Mouse (Mus musculus): Measurements from ENCODE around the gene Nr5a2.

Nr5a2 gene

DNA sequence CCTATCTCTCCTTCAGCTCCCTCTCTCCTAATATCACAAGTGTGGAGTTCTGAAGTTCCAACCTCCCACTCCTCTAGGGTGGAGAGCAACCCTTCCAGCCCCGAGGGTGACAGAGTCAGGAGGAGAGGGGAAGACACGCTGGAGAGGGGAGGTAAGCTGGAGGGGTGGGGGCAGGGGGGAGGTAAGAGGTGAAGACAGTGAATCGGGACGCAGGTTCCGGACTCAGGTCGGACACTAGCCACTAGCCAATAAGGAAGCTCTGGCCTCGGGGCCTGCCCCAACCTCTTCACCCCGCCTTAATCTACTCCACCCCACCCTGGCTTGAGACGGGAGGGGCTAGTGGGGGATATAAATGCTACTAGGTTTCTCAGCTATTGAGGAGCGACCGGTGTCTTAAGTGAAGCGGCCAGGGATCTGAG, 10.9 kb downstream of the Nr5a2 start:
- no peak for ATAC-seq (ENCODE audit: insufficient number of reproducible peaks, low FRiP score, low TSS enrichment)

DNA sequence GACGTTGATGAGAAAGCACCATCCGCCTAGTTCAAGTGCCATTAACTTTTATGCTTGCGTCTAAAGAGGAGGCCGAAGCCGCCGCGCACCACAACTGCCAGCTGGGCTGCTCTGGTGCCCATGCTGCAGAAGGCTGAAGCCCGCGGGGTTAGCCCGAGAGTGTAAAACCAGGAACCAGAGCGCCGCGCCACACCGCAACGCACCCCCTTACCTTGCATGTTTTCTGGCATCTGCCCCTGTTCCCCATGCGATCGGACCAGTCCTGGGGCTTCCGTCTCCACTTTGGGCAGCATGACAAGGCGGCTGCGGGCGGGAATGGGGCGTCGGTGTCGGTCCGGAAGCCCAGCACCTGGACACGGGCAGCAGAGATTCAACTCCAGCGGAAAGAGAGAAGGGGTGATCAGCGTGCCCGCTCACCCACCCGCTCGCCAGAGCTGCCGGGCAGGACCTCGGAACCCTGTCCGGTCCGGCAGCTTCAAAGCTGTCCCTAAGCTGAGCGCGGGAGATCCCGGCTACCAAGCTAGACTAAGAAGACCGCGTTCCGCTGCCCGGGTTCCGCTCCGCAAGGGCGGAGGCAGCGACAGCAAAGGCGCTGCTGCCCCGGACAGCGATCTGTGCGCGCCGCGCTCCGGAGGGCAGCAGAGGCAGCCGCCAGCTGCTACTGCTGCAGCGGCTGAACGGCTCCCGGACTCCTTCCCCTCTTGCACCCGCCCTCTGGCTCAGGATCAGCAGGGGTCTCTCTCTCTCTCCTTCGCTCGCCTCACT, 11.6 kb downstream of the Nr5a2 start:
- no peak for ATAC-seq (ENCODE audit: insufficient number of reproducible peaks, low FRiP score, low TSS enrichment)

DNA sequence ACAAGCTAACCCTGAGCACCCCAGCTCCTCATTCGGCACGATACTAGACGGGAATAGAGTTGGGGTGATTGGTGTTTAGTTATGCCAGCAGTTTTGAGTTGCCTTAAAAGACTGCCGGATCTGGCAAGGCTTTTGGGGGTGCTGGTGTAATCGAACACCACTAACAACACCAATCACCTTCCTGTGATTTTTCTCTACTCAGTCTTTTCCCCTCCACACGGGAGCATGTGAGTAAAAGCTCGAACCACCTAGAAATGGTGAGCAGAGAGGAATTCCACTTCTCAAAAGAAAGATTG, 12.2 kb downstream of the Nr5a2 start:
- ATAC-seq (ENCODE audit: insufficient number of reproducible peaks, low FRiP score, low TSS enrichment): no peak

DNA sequence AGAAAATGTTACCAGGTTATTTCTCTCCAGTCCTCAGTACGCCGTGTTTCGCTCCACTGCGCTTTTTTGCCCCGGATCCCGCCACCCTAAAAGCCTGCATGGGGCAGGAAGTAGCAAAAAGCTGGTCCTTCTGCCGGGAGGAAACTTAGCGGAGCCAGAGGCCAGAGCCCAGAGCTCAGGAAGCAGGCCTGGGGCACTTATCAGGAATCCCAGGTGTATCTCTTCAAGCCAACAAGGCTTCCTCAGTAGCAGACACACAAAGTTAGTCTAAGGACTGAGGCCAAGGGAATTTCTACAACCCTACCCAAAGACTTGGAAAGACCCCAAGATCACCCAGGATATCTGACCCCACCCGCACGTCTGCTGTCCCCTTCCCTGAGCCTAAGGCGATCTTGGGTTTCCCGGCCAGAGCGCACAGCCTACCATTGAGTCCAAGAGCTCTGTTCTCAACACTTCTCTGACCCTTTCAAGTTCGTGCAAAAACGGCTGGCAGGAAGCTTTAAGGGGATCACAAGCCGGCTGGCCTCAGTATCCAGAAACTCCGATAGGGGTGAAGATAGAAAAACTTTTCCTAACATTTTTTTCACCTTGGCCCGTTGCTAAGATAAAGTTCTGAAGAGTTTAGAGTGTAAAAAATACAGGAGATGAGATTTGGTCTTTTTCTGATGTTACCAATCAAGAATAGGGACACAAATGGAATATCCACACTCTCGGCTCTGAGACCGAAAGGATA, 12.7 kb downstream of the Nr5a2 start:
- no peak for ATAC-seq (ENCODE audit: insufficient number of reproducible peaks, low FRiP score, low TSS enrichment)

DNA sequence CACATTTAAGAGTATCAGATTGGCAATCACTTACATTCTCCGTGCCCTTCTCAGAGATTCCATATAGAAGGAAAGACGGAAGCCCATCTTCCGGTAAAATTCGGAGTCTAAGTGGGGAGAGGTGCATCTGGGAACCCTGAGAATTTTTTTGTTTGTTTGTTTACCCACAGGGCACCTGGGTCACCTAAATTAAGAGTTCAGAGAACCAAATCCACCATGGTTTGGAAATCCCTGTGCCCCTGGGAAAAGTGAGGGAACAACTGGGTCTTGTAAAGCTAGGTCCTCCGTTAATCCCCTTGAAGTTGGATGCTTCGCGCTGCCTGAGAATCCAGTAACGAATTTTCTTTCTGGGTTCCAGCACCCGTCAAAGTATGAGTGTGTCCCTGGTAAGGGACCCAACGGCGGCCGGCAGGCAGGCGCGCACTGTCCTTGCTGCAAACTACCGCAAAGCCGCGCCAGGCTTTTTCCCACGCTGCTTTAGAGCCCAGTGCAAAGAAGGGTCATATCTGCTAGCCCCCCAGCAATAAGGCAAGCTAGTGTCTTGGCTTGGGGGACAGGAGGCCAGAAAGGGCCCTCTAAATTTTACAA, 13.3 kb downstream of the Nr5a2 start:
- ATAC-seq (ENCODE audit: insufficient number of reproducible peaks, low FRiP score, low TSS enrichment): no peak

DNA sequence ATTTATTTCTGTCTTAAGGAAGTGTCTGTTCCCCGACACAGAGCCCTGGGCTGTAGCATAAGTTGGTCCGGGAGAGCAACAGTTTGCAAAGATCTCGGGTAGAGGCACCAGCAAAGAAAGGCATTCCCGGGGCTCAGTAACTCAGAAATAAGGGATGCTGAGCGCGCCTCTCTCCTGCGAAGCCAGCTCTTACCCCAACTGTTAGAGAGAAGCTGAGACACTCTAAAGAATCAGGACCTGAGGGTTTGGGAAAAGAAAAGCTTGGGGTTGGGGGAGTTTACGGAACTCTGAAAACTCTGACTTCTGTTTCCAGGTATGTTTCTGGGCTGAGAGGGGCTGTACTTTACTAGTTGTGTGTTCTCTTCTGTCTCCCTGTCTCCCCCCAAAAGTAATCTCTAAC, 13.8 kb downstream of the Nr5a2 start:
- ATAC-seq (ENCODE audit: insufficient number of reproducible peaks, low FRiP score, low TSS enrichment): no peak

DNA sequence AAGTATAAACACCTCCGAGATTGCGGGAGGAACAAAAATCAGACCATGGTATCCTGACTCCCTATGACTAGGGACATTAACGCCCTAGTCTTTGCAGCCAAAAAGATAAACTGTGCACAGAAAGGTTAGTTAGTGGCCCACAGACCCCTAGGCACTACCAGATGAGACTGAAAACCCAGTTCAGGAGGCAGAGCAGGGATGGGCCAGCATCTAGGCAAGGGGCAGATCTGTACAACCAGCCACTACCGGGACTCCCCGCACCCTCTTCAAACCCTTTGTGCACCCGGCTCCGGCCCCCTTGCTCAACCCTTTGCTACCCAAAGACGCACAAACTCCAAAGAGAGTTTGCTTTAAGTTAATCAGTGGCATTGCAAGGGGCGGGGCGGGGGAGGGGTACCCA, 14.4 kb downstream of the Nr5a2 start:
- ATAC-seq (ENCODE audit: insufficient number of reproducible peaks, low FRiP score, low TSS enrichment): no peak

DNA sequence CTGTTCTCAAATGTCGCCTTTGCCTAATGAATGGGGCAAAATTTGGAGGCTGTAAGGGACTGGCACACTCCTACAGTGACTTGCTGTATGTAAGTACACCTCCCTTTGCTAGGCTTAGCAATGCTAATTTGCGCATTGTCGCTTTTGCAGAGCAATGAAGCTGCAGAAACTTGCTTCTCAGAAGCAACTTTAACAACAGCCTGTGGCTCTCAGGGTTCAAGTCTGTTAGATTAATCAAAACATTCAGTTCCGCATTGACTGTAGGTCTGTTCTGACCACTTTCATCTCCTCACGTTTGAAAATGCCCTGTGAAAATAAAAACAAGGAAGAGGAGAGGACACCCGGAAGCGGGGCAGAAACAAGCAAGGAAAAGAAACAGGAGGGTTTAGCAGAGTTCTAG, 14.8 kb downstream of the Nr5a2 start:
- no peak for ATAC-seq (ENCODE audit: insufficient number of reproducible peaks, low FRiP score, low TSS enrichment)

DNA sequence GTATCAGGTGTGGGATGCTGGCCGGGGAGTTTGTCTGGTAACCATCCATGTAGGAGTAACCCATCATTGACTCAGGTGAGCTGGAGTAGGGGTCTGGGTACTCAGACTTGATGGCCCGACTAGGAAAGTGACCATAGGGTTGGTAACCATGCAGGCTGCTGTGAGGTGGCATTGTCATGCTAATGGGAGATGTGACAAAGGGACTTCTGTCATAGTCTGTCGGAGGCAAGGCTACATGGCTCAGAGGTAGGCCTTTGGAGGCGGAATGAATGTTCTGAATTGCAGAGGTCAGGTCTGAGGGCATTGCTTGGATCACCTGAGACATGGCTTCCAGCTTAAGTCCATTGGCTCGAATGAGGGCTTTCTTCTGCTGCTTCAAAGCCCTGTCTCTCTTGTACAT, 19.6 kb downstream of the Nr5a2 start:
- no peak for ATAC-seq (ENCODE audit: insufficient number of reproducible peaks, low FRiP score, low TSS enrichment)

DNA sequence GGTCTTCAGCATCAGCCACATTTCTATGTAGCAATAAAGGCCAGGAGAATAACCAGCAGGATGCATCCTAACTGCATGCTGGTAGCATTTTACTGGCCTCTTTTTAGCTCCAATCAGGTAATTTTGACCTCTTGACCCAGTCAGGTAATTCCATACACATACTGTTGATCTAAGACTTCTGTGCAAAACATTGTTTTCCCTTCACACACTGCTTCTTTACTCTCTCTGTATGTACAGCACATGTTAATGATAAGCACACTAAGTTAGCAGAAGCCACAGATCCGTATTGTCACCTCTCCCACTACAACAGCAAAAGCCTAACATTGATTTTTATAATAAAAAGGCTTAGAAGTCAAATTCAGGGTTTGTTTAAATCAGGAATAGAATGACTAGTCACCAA, 21.0 kb downstream of the Nr5a2 start:
- ATAC-seq (ENCODE audit: insufficient number of reproducible peaks, low FRiP score, low TSS enrichment): no peak

DNA sequence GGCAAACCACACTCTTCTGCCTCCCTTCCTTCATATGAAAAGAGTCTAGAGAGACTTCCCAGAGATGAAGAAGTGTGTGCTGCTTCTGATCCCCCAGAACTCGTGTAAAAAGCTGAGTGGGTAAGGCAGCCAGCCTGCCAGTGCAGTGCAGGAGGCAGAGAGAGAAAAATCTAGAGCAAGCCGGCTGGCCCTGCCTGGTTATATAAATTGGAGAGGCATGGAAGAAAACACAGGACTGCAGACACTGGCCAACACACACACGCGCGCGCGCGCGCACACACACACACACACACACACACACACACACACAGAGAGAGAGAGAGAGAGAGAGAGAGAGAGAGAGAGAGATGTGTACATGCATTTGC, 24.3 kb downstream of the Nr5a2 start:
- ATAC-seq (ENCODE audit: insufficient number of reproducible peaks, low FRiP score, low TSS enrichment): no peak

DNA sequence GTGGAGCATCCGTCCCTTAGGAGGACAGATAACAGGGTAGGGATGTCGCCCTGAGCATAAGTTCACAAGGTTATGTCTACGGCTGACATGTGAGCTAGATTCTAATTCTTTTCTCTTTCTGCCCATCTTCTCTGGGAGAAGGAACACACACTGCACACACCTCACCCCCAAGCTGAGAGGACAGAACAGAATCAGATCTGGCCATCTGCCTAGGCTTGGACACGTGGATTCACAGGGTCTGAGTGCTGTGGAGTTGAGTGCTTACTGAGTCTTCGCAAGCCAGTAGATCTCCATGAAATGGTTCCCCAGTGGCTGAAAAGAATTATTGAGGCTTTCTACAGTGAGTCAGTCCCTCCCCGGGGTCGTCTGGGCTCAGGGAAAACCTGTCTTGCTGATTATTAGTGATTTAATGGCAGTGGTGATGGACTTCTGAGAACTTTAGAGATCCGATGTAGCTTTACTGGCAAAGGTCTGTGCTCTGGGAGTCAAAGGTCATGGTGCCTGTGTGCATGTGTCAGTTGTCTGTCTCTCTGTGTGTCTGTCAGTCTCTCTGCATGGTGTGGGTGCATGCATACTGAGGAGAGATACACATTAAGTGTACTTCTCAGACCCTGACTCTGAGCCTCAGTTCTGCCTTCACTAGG, 24.8 kb downstream of the Nr5a2 start:
- ATAC-seq (ENCODE audit: insufficient number of reproducible peaks, low FRiP score, low TSS enrichment): no peak

DNA sequence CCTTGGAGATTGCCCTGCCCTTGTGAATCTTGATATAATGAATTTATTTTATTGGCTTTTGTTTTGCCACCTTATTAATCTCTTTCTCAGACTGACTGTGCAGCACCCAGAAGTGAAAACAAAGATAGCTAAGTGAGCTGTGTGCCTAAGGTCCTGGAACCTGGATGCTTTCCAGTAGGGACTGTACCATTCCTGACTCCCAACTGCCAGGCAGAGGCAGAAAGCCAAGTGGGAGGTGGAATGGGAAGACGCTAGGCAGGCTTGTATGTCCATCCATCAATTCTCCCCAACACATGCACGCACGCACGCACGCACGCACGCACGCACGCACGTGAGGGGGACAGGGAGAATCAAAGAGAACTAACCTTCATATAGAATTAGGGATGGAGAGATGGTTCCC, 26.2 kb downstream of the Nr5a2 start:
- no peak for ATAC-seq (ENCODE audit: insufficient number of reproducible peaks, low FRiP score, low TSS enrichment)

DNA sequence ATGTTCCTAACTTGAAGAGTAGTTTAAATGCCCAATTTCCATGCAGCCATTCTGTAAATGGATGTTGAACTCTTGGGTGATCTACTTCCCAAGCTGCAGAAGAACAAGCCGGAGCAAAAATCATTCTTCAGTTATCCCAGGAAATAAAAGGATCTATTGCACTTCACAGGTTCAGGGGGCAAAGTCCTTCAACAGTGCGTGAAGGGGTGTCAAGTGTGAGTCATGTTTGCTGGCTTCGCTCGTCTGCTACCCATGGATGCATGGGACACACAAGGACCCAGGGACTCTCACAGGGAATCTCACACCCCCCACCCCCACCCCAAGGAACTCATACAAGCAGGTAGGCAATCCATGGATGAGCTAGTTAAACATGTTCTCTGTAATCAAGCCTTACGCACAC, 29.2 kb downstream of the Nr5a2 start:
- no peak for ATAC-seq (ENCODE audit: insufficient number of reproducible peaks, low FRiP score, low TSS enrichment)

DNA sequence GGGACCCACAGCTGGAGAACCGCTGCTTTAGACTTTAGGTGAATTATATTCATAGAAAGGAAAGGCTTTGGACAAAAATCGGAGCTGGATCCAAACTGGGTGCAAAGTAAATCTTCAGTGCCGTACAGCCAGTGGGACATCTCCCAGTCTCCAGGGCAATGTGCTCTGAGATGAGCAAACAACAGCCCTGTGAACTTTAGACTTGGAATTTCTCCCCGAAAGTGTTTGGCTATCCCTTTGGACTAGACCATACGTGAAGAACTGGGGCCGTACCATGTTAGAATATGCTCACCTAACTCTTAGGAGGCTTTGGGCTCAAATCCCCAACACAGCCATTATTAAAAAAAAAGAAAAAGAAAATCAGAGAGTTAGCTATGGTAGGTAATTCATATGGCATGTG, 30.5 kb downstream of the Nr5a2 start:
- ATAC-seq (ENCODE audit: insufficient number of reproducible peaks, low FRiP score, low TSS enrichment): no peak

DNA sequence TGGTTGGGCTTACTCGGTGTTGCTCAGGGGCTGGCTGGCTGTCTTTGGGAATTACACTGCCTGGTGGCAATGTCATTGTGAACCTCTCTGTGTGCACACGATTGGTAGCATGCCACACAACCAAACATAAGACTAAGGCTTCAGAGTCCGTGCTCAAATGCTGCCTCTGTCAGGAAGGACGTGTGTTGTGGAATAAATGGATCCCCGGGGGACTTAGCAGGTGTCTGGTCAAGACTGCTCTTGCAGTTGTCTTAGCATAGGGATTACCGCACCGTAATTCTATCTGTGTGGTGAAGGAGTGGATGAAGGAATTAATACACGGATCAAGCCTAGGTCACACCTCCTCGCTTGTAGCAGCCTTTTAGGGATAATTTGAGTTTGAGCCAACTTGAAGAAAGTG, 32.8 kb downstream of the Nr5a2 start:
- no peak for ATAC-seq (ENCODE audit: insufficient number of reproducible peaks, low FRiP score, low TSS enrichment)

DNA sequence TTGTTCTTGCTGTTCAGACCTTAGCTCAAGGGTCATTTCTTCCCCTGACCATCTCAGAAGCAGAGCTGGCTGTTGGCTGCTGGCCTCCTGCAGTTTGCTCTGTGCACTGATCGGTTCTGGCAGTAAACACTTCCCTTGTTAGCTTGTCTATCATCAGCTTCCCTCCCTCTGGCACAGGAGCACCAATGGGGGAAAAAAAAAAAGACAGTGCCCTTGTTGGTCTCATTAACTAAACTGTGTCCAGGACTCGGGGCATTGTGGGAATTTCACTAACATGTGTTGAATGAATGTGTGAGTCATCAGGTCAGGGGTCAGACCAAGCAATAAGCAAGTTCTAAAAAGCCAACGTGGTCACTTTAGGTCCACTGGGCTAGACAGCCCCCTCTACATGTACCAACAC, 34.2 kb downstream of the Nr5a2 start:
- no peak for ATAC-seq (ENCODE audit: insufficient number of reproducible peaks, low FRiP score, low TSS enrichment)

DNA sequence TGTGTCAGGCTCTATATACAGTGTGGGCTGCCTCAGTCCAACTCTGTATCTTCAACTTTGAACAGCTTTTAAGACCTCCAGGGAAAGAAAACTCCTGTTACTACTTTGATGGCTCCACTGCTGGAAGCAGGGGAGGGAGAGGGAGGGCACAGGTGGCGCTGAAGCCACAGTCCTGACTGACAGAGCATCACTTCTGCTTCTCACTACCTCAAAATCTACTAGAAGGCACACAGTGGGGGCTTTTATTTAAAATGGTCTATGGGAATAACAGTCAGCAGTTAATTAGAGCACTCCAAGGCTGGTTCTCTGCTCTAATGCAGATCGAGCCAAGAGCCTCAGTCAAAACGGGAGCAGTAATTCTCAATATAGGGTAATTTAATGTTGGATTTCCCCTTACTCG, 40.2 kb downstream of the Nr5a2 start:
- no peak for ATAC-seq (ENCODE audit: insufficient number of reproducible peaks, low FRiP score, low TSS enrichment)

DNA sequence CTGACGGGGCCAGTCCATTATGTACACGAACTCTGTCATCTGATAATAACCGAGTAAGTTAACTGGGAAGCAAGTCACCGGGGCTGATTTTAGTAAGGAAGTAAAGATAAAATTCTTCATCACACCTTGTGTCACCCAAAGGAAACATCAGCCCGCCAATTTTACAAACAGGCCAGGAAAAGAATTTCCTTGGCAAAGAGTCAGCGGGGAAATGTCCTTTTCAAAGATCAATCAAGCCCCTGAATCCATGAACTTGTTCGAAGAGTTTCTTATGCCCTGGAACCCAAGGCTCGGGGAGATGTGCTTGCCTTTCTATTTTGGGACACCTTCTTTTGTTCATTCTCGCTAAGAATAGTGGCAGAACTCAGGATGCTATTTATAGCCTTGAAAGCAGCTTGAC, 41.5 kb downstream of the Nr5a2 start:
- no peak for ATAC-seq (ENCODE audit: insufficient number of reproducible peaks, low FRiP score, low TSS enrichment)

DNA sequence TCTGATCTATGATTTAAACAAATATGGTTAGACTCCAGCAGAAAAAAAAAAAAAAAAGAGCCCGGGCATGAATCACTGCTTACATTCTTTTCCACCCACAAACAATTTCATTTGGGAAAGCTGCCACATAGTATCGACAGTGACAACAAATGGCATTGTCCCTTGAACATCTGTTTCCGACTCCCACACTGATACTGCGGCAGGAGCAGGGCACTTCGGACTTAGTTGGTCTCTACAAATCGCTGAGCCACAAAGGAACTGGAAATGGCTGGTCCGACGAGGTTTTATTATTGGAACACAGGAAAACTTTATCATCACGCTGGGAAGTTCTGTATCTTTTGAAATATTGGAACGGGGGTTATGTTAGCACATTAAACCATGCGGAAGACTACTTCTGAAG, 44.8 kb downstream of the Nr5a2 start:
- no peak for ATAC-seq (ENCODE audit: insufficient number of reproducible peaks, low FRiP score, low TSS enrichment)

DNA sequence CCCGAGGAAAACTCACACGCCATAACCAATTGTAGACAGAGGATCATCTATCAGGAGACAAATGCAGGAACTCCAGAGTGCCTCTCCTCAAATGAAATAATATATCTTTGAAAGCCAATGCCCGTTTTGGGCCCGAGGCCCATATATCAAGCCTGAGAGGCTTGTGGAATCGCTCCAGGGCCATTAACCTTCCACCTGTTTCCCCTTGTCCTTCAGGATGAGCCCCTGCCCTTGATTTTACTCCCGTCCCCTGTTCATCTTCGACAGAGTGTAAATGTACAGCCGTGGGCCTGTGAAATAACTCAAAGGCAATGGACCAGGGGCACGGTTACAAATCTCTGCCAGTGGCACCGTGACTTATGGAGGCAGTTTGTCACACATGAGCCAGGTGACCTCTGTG, 48.3 kb downstream of the Nr5a2 start:
- no peak for ATAC-seq (ENCODE audit: insufficient number of reproducible peaks, low FRiP score, low TSS enrichment)

DNA sequence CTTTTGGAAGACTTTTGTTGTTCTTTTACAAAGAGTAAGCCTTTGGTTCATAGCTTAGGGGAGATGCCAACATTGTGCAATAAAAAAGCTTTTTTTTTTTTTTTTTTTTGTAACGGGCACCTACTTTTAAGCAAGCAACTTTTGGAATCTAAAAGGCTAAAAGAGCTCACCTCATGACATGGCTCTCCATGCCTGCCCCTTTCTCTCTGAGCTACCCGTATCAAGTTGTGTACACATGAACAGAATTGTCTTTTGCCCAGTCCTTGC, 48.7 kb downstream of the Nr5a2 start:
- ATAC-seq (ENCODE audit: insufficient number of reproducible peaks, low FRiP score, low TSS enrichment): no peak

All from cerebellum, adult (tissue).